Mouse (Mus musculus) v-Abl transformed pro-B cells (cell line): ENCODE data around the gene Vmn1r59.
"Not testable (repeated sequence)": the region's sequence is repeated elsewhere in the genome, so short reads cannot be mapped to it uniquely, and the experiment has no call there.

Source experiments
- in situ Hi-C, 2 experiments: fragments of 400-800 bp; cut with MboI; formaldehyde crosslinking; loops; one replicate each; pipeline ENCODE4 v1.15.1; 2025; ENCODE audit not compliant: unreplicated experiment in 2 of 2

Gene Vmn1r59

GRCm38 (mm10) chr7:5456674-5457073, at the start of gene Vmn1r59:
Vmn1r59 (minus strand) TSS chr7:5456774.
- in situ Hi-C loops: no loop called here

- in situ Hi-C loops: not testable (repeated sequence)
Observed at GRCm38 (mm10) chr7:5493856-5494255, 37.3 kb upstream of the Vmn1r59 start, which contains the start of gene Vmn2r28. Vmn2r28 (minus strand) TSS chr7:5493956.

- in situ Hi-C loops: not testable (repeated sequence)
Observed at GRCm38 (mm10) chr7:5454011-5454410, 2.6 kb downstream of the Vmn1r59 start.

- in situ Hi-C loops: no loop called here
Observed at GRCm38 (mm10) chr7:5448627-5449026, 7.9 kb downstream of the Vmn1r59 start.

GRCm38 (mm10) chr7:5413296-5413695, 43.3 kb downstream of the Vmn1r59 start, which contains the start of gene Vmn1r58:
Vmn1r58 (minus strand) TSS chr7:5413396.
- in situ Hi-C loops: not testable (repeated sequence)

- in situ Hi-C loops: no loop called here
Observed at GRCm38 (mm10) chr7:5406201-5406600, 50.4 kb downstream of the Vmn1r59 start.
